Mouse (Mus musculus) megakaryocyte-erythroid progenitor cell, adult 5-6 weeks (primary cell): Measurements from ENCODE around the gene Tsen54. TPM values are rescaled to one million over a fixed set of nuclear protein-coding genes. Genes with fewer than 3 reads are reported as not detected.
A peak's percentile ranks its signal among the peaks of the same experiment; 100 is the strongest.
"Not testable (repeated sequence)": the region's sequence is repeated elsewhere in the genome, so short reads cannot be mapped to it uniquely, and the experiment has no call there.

Source experiments
- ATAC-seq: replicated peaks from 2 replicates; pipeline ENCODE4 v1.8.0; 2016; ENCODE audit warnings: mild to moderate bottlenecking, inconsistent platforms; ENCODE audit not compliant: severe bottlenecking, poor library complexity, low FRiP score, low TSS enrichment
- total RNA-seq, 2 experiments: library from RNA; stranded (forward) in 1 of 2; stranded (reverse) in 1 of 2; fragments of 200-1000, 215-1000 nt in 1 of 2; fragments of >200 nt in 1 of 2; fragmentation: Nextera tagmentation in 1 of 2; gene quantifications; 2 replicates each; pipeline ENCODE4 v1.2.3; 2014 to 2017

Gene Tsen54
- total RNA-seq, 2 experiments from 2014 or later: 17.1 to 32.6 TPM

- no peak for ATAC-seq
Measured at GRCm38 (mm10) chr11:115843891-115844239, 29.3 kb downstream of the Tsen54 start.

DNA sequence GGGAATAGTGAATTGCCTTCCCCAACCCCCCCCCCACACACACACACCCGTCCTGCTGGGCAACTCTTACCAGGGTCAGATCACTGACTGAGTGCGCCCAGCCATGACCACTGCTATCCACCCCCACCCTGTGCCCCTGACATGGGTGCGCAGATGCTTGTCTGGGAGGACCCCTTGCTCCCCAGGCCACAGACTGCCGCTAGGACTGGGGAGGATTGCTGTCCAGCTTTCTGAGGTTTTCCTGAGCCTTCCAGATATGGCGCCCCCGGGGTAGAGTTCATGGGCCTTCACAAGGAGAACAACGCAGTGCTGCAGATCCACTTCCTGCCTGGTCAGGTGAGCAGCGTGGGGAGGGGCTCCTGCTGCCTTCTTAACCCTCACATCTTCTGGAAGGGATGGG lies 29.7 kb downstream of the Tsen54 start:
- no peak for ATAC-seq

- ATAC-seq: no peak
Measured at GRCm38 (mm10) chr11:115845819-115846218, 31.3 kb downstream of the Tsen54 start.

GRCm38 (mm10) chr11:115854674-115855073 lies 40.1 kb downstream of the Tsen54 start:
- no peak for ATAC-seq

GRCm38 (mm10) chr11:115857146-115857545 lies 42.6 kb downstream of the Tsen54 start:
- not testable (repeated sequence) for ATAC-seq

- ATAC-seq: no peak
Measured at GRCm38 (mm10) chr11:115857936-115858335, 43.4 kb downstream of the Tsen54 start.

DNA sequence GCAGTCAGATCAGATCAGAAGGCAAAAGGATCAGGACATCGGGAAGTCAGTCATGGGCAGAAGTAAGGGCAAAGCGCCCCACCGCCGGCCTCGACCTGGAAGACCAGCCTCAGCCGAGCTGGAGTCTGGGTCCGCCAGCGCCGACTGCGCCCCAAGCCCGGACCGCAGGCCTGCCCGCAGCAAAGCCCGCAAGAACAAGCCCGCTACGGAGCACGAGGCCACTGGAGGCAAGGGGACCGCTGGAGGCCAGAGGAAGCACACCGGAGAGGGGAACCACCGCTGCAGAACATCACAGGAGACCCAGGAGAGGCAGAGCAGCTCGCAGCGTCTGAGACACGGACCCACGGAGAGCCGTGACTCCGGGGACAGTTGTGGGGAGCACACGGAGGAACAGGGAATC lies 43.8 kb downstream of the Tsen54 start, which contains the start of gene Myo15b:
TSS of gene Myo15b (plus strand) at position 53 of the 400 bp plus-strand sequence.
- no peak for ATAC-seq

DNA sequence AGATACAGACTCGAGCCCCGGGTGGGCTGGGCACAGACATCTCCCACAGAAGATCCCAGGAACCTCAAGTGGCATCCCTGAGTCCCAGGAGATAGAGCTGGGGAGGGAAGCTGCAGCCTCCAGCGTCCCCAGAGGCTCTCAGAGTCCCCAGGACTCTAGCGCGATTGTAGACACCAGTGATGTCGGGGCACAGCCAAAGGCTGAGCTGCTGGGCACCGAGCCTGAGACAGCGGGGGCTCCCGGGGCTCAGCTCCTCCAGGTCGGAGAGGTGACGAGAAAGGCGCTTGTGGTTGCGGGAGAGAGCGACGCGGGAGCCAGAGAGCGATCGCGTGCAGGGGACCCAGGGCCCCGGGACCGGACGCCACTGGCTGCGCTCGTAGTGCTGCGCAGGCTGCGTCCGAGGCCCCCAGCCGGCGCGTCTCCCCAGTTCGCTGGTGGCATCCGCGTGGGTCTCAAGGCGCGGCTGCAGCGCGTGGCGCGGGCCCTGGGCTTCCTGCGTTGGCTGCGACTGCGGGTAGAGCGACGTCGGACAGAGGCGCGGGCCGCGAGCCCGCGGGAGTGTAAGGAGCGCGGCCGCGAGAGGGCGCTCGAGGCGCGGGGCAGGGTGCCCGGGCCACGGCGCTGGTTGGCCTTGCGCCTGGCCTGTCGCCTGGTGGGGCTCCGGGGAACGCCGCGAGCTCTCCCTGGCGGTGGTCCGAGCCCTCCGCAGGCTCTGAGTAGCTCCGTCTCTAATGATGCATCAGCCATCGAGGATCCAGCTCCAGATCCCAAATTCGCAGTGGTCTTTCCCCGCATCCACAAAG lies 44.8 kb downstream of the Tsen54 start:
- ATAC-seq: peak; percentile 83

- no peak for ATAC-seq
Measured at GRCm38 (mm10) chr11:115863895-115864294, 49.4 kb downstream of the Tsen54 start.

DNA sequence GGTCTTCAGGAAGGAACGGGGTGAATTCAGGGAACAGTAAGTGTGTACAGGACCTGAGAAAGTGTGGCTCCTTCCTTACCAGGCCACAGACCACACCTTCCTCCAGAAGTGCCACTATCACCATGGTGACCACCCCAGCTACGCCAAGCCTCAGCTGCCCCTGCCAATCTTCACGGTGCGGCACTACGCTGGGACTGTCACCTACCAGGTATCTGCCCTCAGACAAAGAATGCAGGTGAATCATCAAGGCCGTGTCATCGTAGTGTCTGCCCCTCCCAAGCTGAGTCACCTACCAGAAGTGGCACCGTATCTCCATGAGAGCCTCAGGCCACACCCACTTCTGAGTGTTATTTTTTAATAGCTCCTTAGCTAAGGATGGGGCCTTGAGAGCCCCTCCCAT lies 54.9 kb downstream of the Tsen54 start:
- ATAC-seq: peak; percentile 53

DNA sequence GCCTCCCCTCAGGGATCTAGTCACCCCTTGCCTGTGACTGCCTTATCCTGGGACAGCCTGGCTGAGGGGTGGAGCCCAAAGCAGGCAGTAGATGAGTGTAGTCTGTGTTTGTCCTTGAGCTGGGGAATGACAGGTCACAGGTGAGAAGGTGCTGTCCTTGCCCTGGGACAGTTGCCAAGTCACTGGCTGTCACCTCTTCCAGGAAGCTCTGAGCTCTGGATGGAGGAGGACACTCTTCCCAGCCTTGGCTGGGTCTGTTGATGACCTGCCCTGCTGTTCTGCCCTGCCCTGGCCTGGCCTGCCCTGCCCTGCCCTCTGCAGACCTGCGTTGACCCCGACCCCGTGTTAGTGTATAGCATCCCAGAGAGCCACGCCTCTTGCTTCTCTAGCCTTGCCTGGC lies 57.9 kb downstream of the Tsen54 start:
- ATAC-seq: no peak

Other genes starting within 250 kb of the Tsen54 start
- 55.7 and 76.8 TPM in 2 replicates for gene Mrps7, start 210.8 kb upstream of the Tsen54 start, total RNA-seq (2014; fragmentation: Nextera tagmentation)
- gene Mrps7, start 210.8 kb upstream of the Tsen54 start, total RNA-seq (2017): 40.5 and 67.1 TPM in 2 replicates
- gene Gga3, start 210.7 kb upstream of the Tsen54 start, total RNA-seq (2014; fragmentation: Nextera tagmentation): 53.5 and 69.9 TPM in 2 replicates
- 21.6 and 67.6 TPM in 2 replicates for gene Gga3, start 210.7 kb upstream of the Tsen54 start, total RNA-seq (2017)
- 54.6 and 55.4 TPM in 2 replicates for gene Mif4gd, start 201.8 kb upstream of the Tsen54 start, total RNA-seq (2014; fragmentation: Nextera tagmentation)
- gene Mif4gd, start 201.8 kb upstream of the Tsen54 start, total RNA-seq (2017): 29.3 and 45.4 TPM in 2 replicates
- 20.5 and 32.1 TPM in 2 replicates for gene Slc25a19, start 186.4 kb upstream of the Tsen54 start, total RNA-seq (2014; fragmentation: Nextera tagmentation)
- gene Slc25a19, start 186.4 kb upstream of the Tsen54 start, total RNA-seq (2017): 14.2 and 19.6 TPM in 2 replicates
- 70.1 and 74.4 TPM in 2 replicates for gene Grb2, start 106.1 kb upstream of the Tsen54 start, total RNA-seq (2014; fragmentation: Nextera tagmentation)
- gene Grb2, start 106.1 kb upstream of the Tsen54 start, total RNA-seq (2017): 40.7 and 73.1 TPM in 2 replicates
- 29.0 and 44.6 TPM in 2 replicates for gene Tmem94, start 49.3 kb upstream of the Tsen54 start, total RNA-seq (2014; fragmentation: Nextera tagmentation)
- 15.1 and 31.5 TPM in 2 replicates for gene Tmem94, start 49.3 kb upstream of the Tsen54 start, total RNA-seq (2017)
- 9.5 and 9.8 TPM in 2 replicates for gene Caskin2, start 1.1 kb upstream of the Tsen54 start, total RNA-seq (2014; fragmentation: Nextera tagmentation)
- gene Caskin2, start 1.1 kb upstream of the Tsen54 start, total RNA-seq (2017): 1.4 and 3.7 TPM in 2 replicates
- gene Llgl2, start 9.3 kb downstream of the Tsen54 start, total RNA-seq (2014; fragmentation: Nextera tagmentation): 8.9 and 12.7 TPM in 2 replicates
- gene Llgl2, start 9.3 kb downstream of the Tsen54 start, total RNA-seq (2017): 4.0 and 8.0 TPM in 2 replicates
- 0.11 TPM in 1 of 2 replicates, not detected in the other for gene Myo15b, start 43.7 kb downstream of the Tsen54 start, total RNA-seq (2014; fragmentation: Nextera tagmentation)
- gene Myo15b, start 43.7 kb downstream of the Tsen54 start, total RNA-seq (2017): 0.69 TPM in 1 of 2 replicates, not detected in the other
- 40.3 and 83.8 TPM in 2 replicates for gene Smim5, start 85.2 kb downstream of the Tsen54 start, total RNA-seq (2014; fragmentation: Nextera tagmentation)
- 24.6 and 29.4 TPM in 2 replicates for gene Smim5, start 85.2 kb downstream of the Tsen54 start, total RNA-seq (2017)
- gene Smim6, start 97.3 kb downstream of the Tsen54 start, total RNA-seq (2014; fragmentation: Nextera tagmentation): 2.0 and 5.2 TPM in 2 replicates
- not detected in 2 replicates for gene Smim6, start 97.3 kb downstream of the Tsen54 start, total RNA-seq (2017)
- 20.8 and 33.2 TPM in 2 replicates for gene Sap30bp, start 118.6 kb downstream of the Tsen54 start, total RNA-seq (2014; fragmentation: Nextera tagmentation)
- gene Sap30bp, start 118.6 kb downstream of the Tsen54 start, total RNA-seq (2017): 251 and 314 TPM in 2 replicates
- gene Recql5, start 118.8 kb downstream of the Tsen54 start, total RNA-seq (2014; fragmentation: Nextera tagmentation): 19.7 and 22.7 TPM in 2 replicates
- gene Recql5, start 118.8 kb downstream of the Tsen54 start, total RNA-seq (2017): 17.0 and 21.0 TPM in 2 replicates
- 0.07 and 0.37 TPM in 2 replicates for gene Itgb4, start 160.0 kb downstream of the Tsen54 start, total RNA-seq (2014; fragmentation: Nextera tagmentation)
- 0.65 TPM in 1 of 2 replicates, not detected in the other for gene Itgb4, start 160.0 kb downstream of the Tsen54 start, total RNA-seq (2017)
- gene Galk1, start 198.0 kb downstream of the Tsen54 start, total RNA-seq (2014; fragmentation: Nextera tagmentation): 31.7 and 35.1 TPM in 2 replicates
- 29.7 and 39.5 TPM in 2 replicates for gene Galk1, start 198.0 kb downstream of the Tsen54 start, total RNA-seq (2017)
- 594 and 607 TPM in 2 replicates for gene H3f3b, start 213.2 kb downstream of the Tsen54 start, total RNA-seq (2014; fragmentation: Nextera tagmentation)
- gene H3f3b, start 213.2 kb downstream of the Tsen54 start, total RNA-seq (2017): 709 and 905 TPM in 2 replicates
- 27.0 and 53.0 TPM in 2 replicates for gene Unk, start 215.6 kb downstream of the Tsen54 start, total RNA-seq (2014; fragmentation: Nextera tagmentation)
- gene Unk, start 215.6 kb downstream of the Tsen54 start, total RNA-seq (2017): 11.0 and 12.0 TPM in 2 replicates